Mouse (Mus musculus) liver, embryonic 14.5 days (tissue): Measurements from ENCODE around the gene Ppox.

Source experiments
- CTCF ChIP-seq: IDR thresholded peaks from 2 replicates; pipeline ENCODE4 v1.5.1; 2016; ENCODE audit warnings: antibody characterized with exemption, low read depth, control low read depth
- EP300 ChIP-seq: IDR thresholded peaks from 2 replicates; pipeline ENCODE4 v1.6.1; 2016; ENCODE audit warnings: antibody characterized with exemption, low read depth

DNA sequence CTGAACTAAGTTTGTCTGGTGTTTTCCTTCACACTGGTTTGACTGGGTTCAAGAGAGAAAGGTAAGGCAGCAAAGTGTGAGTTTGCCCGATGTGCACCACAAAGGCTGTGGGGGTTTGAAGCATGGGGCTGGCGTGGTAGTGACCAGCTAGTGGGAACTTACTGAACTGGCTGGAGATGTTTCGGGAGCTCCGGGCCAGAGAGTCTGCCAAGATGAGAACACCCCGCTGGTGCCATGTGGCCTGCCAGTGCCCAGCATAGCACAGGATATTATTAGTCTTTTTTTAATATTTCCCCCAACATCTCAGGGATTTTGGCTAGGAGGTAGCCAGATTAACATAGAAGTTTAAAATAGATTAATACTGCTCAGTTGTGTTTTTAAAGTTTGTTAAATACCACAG lies 39.2 kb upstream of the Ppox start:
- TF ChIP-seq CTCF, result no peak
- no peak for TF ChIP-seq EP300
